Mouse (Mus musculus) cortical plate, adult 2 months (tissue): ENCODE measurements around the gene Atf6. TPM values are rescaled to one million over a fixed set of nuclear protein-coding genes. Genes with fewer than 3 reads are reported as not detected.

Source experiments
- H3K27ac ChIP-seq: fragments of 200-500 bp; 2 replicates; pipeline ENCODE4 v1.5.1; 2012; ENCODE audit warnings: low read length, control low read depth, inconsistent platforms; ENCODE audit not compliant: insufficient read depth
- H3K4me1 ChIP-seq: fragments of 200-500 bp; 2 replicates; pipeline ENCODE4 v1.6.1; 2011; ENCODE audit warnings: low read length; ENCODE audit not compliant: control insufficient read depth, insufficient read depth
- H3K4me3 ChIP-seq: fragments of 200-500 bp; 2 replicates; pipeline ENCODE4 v1.5.1; 2011; ENCODE audit warnings: mild to moderate bottlenecking, low read length, control low read depth; ENCODE audit not compliant: insufficient read depth
- CTCF ChIP-seq: fragments of 200-500 bp; IDR thresholded peaks from 2 replicates; pipeline ENCODE4 v1.5.1; 2011; ENCODE audit warnings: mild to moderate bottlenecking, control low read depth, low read length; ENCODE audit not compliant: insufficient read depth; ENCODE audit errors: extremely low read depth
- POLR2A ChIP-seq: fragments of 200-500 bp; IDR thresholded peaks from 2 replicates; pipeline ENCODE4 v1.6.1; 2011; ENCODE audit warnings: mild to moderate bottlenecking, low read length, control low read depth; ENCODE audit not compliant: insufficient read depth; ENCODE audit errors: extremely low read depth
- polyA plus RNA-seq: library from polyadenylated mRNA; depleted of rRNA; stranded (reverse); fragments of >200 nt; gene quantifications from 2 replicates; pipeline ENCODE4 v1.2.3, GENCODE M21; 2012

Atf6 gene
- polyA plus RNA-seq, 1 experiment: 25.9 TPM

DNA sequence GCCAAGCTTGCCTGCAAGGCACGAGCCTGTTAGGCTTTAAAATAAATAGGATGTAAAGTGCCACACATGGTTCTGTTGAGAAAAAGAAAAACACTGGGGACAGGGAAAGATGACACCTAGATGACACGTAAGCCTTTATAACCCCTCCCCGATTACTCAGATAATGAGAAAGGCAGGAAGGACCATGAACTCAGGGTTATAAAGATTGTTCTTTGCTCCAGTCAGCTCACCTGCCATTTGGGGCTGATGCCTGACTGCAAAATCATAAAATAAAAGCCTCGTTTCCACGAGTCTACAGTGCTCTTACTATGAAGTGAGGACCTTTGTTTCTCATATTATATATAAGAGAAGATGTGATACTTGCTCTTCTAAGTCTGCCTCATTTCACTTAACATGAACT is 114.0 kb downstream of the Atf6 start:
- TF ChIP-seq CTCF (no peak), POLR2A (no peak)
- no peak overlapping the region for H3K27ac ChIP-seq
- H3K4me3 ChIP-seq: no peak overlapping the region
- H3K4me1 ChIP-seq: 0 out of 2 replicates have a peak, but pooled peaks cover 2% of the 10 kb centered on the region

DNA sequence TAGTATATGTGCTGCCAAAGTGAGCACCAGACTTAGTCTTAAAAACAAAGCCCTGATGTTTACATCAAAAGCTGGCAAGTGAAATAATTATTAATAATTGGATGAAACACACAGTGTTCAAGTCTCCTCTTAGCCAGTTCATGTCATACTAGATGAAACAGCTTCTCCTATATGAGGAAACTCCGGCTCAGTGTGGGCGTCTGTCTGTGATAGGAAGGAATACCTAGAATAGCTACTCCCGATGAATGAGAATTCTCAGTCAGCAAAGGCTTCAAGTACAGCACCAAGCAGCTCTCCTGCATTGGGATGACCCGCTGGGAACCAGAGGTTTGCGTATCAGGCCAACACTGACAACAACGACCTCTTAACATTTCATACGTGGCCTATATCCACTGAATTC is 115.8 kb downstream of the Atf6 start:
- Histone ChIP-seq H3K27ac (no peak overlapping the region), H3K4me1 (peaks cover 3% of the 10 kb centered on the region; the same call in 1 of the 2 replicates), H3K4me3 (no peak overlapping the region)
- no peak for TF ChIP-seq POLR2A
- no peak for TF ChIP-seq CTCF

DNA sequence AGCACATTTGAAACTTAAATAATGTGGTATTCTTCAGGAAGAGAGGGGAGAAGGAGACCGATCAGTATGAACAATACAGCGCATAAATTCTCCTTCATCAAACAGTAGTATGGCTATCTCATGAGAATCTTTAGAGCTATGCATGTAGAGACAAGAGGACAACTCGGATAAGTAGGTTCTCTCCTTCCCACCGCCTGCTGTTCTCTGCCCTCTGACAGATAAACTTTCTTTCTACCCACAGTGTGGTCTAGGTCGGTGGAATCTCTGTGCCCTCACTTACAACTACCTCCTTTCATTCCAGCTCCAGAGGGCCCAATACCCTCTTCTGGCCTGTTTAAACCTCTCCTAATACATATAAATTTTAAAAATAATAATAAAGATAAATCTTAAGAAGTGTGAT is 121.0 kb downstream of the Atf6 start:
- H3K4me1 ChIP-seq: peaks cover 2% of the 10 kb centered on the region; the same call in 1 of the 2 replicates
- no peak overlapping the region for H3K4me3 ChIP-seq
- TF ChIP-seq POLR2A (no peak), CTCF (no peak)
- H3K27ac ChIP-seq: no peak overlapping the region

DNA sequence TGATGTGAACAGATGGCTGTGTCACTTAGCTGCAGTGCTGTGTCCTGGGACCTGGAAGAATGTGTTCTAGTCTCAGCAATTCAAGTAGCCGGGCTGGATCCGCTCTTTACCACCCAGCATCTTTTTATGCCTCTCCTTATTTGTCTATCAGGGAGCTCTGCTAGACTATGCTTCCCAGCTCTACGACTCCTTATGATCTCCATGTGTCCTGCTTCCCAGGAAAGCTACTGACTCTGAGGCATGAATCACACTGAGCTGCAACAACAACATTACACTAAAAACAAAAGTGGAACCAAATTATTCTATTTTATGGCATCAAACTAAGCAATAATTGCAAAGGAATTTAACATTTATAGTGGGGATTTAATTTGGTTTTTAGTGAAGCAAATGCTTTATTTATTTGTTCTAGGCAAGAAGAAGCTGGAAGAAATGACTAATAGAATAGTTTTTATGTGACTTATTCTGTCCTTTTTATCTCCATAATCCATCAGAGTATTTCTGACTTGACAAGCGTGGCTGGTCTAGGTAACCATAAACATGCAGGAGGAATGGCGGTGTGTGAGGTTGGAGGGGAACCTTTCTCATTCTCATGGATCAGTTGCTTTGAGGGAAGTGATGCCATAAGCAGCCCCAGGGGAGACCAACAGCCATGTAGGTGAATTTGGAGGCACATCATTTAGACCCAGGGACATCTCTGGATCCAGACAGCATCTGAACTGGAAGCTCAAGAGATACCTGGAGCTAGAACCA is 125.9 kb downstream of the Atf6 start:
- no peak for TF ChIP-seq CTCF
- no peak for TF ChIP-seq POLR2A
- H3K4me3 ChIP-seq: no peak overlapping the region
- H3K4me1 ChIP-seq: no peaks in the 10 kb centered on the region; the same call in 1 of the 2 replicates
- H3K27ac ChIP-seq: no peak overlapping the region

DNA sequence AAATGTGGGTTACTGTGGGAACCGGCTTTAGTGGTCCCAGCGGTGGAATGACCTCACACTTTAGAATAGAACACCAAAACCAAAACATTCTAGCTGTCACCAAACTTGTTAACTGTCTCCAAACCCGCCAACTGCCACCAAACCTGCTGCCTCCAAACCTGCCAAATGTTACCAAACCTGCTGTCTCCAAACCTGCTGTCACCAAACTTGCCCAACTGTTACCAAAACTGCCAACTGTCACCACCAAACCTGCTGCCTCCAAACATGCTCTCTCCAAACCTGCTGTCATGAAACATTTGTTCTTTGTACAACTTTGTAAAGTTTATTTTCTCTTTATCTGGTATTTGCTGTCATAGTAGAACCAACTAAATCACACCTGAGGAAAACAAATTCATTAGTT is 132.7 kb downstream of the Atf6 start:
- no peak overlapping the region for H3K4me3 ChIP-seq
- H3K4me1 ChIP-seq: peaks cover 10% of the 10 kb centered on the region
- H3K27ac ChIP-seq: no peak overlapping the region
- TF ChIP-seq CTCF (no peak), POLR2A (no peak)

DNA sequence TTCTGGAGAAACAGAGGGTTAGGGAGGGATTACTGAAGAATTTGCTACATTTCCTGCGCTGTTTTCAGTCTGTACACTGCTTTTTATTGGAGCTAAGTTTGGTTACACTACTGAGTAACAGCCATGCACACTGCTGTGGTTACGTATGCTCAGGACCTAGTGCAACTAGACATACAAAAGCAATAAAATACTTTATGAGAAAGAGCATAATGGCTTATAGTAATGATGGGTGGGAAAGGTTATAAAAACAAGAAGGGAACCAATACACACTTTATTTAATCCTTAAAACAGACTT is 135.0 kb downstream of the Atf6 start:
- no peak for TF ChIP-seq POLR2A
- no peak for TF ChIP-seq CTCF

DNA sequence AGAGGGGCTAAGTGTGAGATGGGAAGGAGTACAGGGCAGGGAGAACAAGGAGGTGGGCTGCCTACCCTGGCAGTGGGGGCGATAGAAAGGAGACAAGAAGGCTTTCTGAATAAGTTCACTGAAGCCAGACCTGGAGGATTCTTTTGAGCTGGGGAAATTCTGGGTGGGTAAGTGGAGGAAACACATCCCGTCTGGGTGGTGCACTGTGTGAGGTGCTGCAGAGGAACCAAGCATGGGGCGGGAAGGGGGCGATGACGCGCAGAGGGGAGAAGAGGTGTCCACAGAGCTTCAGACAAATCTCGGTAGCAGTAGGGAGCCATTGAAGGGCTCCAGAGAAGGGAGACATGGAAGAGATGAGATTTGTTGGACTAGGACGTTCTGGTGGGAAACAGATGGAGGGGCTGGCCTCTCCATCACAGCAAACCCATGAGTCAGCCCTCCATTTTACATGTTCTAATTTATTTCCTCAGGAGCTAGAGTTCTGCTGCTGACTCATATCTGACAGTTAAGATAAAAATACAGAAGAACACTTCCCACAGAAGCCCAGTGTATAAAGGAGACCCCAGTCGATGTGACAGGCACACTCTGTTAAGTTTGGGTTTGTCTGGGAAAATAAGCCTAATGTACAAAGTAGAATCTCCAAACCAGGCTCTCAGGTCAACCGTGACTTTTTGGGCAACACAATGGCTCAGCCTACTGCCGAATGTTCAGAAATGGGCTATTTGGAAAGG is 135.5 kb downstream of the Atf6 start:
- peak overlapping the region; percentile 73; the same call in 1 of the 2 replicates for H3K27ac ChIP-seq

More for the DNA sequence above, 135.0 kb downstream of the Atf6 start:
- Histone ChIP-seq H3K4me1 (peaks cover 10% of the 10 kb centered on the region), H3K4me3 (no peak overlapping the region), H3K27ac (no peak overlapping the region)

DNA sequence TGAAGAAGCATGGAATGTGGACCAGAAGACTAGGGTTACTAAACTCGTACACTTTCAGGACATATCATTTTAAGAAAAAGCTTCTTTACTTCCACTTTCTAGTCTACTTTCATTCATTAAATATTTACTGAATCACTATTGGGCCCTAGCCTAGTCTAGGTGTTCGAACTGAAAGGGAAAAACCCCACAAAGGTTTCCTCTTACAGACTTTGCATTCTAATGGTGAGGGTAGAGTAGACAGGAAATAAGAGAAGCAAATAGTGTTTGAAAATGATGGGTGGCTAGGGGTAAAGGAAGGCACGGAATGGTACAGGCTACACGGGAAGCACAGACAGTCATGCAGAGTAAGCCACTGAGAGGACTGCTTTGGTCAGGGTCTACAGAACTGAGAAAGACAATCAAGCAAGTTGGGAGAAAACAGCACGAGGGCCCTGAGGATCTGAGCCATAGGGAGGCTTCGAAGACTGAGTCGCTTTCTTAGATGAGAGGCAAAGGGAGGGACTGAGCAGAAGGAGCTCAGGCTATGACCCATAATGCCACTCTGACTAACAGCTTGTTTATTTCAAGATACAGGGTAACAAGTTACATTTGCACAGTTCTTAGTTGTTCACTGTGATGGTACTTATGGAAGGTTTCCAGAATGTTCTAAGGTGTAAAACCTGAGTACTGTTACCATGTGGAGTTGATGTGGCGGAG is 138.2 kb downstream of the Atf6 start:
- H3K4me3 ChIP-seq: no peak overlapping the region
- TF ChIP-seq POLR2A: no peak
- no peak for TF ChIP-seq CTCF
- H3K27ac ChIP-seq: no peak overlapping the region
- H3K4me1 ChIP-seq: peaks cover 10% of the 10 kb centered on the region

More for the DNA sequence above, 135.5 kb downstream of the Atf6 start:
- peaks cover 10% of the 10 kb centered on the region for H3K4me1 ChIP-seq
- TF ChIP-seq CTCF: no peak
- no peak for TF ChIP-seq POLR2A
- H3K4me3 ChIP-seq: no peak overlapping the region

DNA sequence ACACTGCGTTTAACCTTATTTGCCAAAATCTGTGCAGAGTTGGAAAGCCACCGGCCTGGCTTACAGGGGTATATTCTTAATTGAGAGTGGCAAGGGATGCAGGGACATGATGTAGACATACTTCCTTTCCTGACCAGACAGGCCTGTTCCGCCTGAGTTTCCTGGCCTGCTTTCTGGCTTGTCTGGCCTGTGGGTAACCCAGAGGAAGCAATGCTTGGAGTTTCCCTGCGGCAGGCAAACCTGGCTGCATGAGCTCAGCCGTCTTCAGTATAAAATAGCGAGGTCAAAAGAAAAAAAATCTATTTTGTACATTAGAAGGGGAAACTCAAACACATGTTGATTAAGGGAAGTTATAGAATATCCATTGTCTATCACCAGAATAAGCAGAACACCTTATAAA is 139.0 kb downstream of the Atf6 start:
- H3K4me3 ChIP-seq: no peak overlapping the region
- peaks cover 7% of the 10 kb centered on the region for H3K4me1 ChIP-seq
- no peak for TF ChIP-seq CTCF
- no peak for TF ChIP-seq POLR2A
- H3K27ac ChIP-seq: no peak overlapping the region
